Mouse (Mus musculus) CH12.LX (cell line): Measurements from ENCODE around the gene A630001G21Rik.

Experiments used
- CTCF ChIP-seq, 2 experiments: IDR thresholded peaks in 1 of 2; conservative IDR thresholded peaks in 1 of 2; 2 replicates each; pipeline ENCODE4 v1.5.1; 2011 to 2012; ENCODE audit warnings: low read depth in 2 of 2, low read length in 2 of 2, improper control_type of control experiment in 1 of 2, inconsistent platforms in 1 of 2, mild to moderate bottlenecking in 1 of 2, moderate library complexity in 1 of 2
- ELF1 ChIP-seq: IDR thresholded peaks from 2 replicates; pipeline ENCODE4 v1.6.1; 2014; ENCODE audit warnings: low read depth, mild to moderate bottlenecking, inconsistent platforms, low read length, improper control_type of control experiment
- MAFK ChIP-seq: IDR thresholded peaks from 2 replicates; pipeline ENCODE4 v1.6.1; 2011; ENCODE audit warnings: low read length, improper control_type of control experiment; ENCODE audit not compliant: insufficient replicate concordance
- MAX ChIP-seq: IDR thresholded peaks from 2 replicates; pipeline ENCODE4 v1.6.1; 2011; ENCODE audit warnings: low read length, improper control_type of control experiment
- MEF2A ChIP-seq: IDR thresholded peaks from 2 replicates; pipeline ENCODE4 v1.6.1; 2014; ENCODE audit warnings: low read depth, mild to moderate bottlenecking, inconsistent platforms, low read length, improper control_type of control experiment, borderline replicate concordance
- POLR2AphosphoS2 ChIP-seq: IDR thresholded peaks from 2 replicates; pipeline ENCODE4 v1.6.1; 2011; ENCODE audit warnings: low read depth, low read length, improper control_type of control experiment
- RAD21 ChIP-seq: IDR thresholded peaks from 2 replicates; pipeline ENCODE4 v1.6.1; 2011; ENCODE audit warnings: low read depth, mild to moderate bottlenecking, low read length, improper control_type of control experiment, moderate library complexity
- SMC3 ChIP-seq: IDR thresholded peaks from 2 replicates; pipeline ENCODE4 v1.6.1; 2011; ENCODE audit warnings: low read depth, low read length, improper control_type of control experiment
- TCF12 ChIP-seq: IDR thresholded peaks from 2 replicates; pipeline ENCODE4 v1.6.1; 2014; ENCODE audit warnings: low read depth, mild to moderate bottlenecking, inconsistent platforms, low read length, improper control_type of control experiment
- ZKSCAN1 ChIP-seq: IDR thresholded peaks from 2 replicates; pipeline ENCODE4 v1.6.1; 2012; ENCODE audit warnings: low read depth, inconsistent platforms, low read length, improper control_type of control experiment, borderline replicate concordance
- ZMIZ1 ChIP-seq: IDR thresholded peaks from 2 replicates; pipeline ENCODE4 v1.6.1; 2012; ENCODE audit warnings: low read depth, mild to moderate bottlenecking, inconsistent platforms, low read length, improper control_type of control experiment

- TF ChIP-seq MAX (no peak), ZMIZ1 (no peak; the same call in 1 of the 2 replicates), POLR2AphosphoS2 (no peak), RAD21 (peak; percentile 18), MEF2A (no peak), CTCF (conservative IDR thresholded peaks at IDR 0.05 in 1 of 2, IDR thresholded peaks at IDR 0.05 in 1 of 2; ENCODE audit: low read depth in 2 of 2, low read length in 2 of 2) (peak in 1 of 2 experiments; percentile 80; a peak in 2 of 4 replicates), ELF1 (0 out of 2 replicates have a peak, but pooled peaks have one; percentile 37), ZKSCAN1 (no peak), TCF12 (peak; percentile 90), MAFK (no peak), SMC3 (peak; percentile 65)
These were observed 15.0 kb upstream of the A630001G21Rik start, which contains the start of gene Cab39 for GRCm38 (mm10) chr1:85793208-85794105.
